Mouse (Mus musculus) lung, embryonic 15.5 days (tissue): ENCODE results near the gene Saa3. TPM values are rescaled to one million over a fixed set of nuclear protein-coding genes. Genes with fewer than 3 reads are reported as not detected.
"Not testable (repeated sequence)": the region's sequence is repeated elsewhere in the genome, so short reads cannot be mapped to it uniquely, and the experiment has no call there.

Experiments
- ATAC-seq: fragments of 200-750 bp; cut with Nextera tagmentation; 2 replicates; pipeline ENCODE4 v1.8.0; 2017; ENCODE audit warnings: moderate number of reproducible peaks, borderline replicate concordance; ENCODE audit not compliant: low FRiP score, low TSS enrichment; ENCODE audit errors: extremely low read depth
- H3K27ac ChIP-seq: fragments of 300-500 bp; sonication (generic); 2 replicates; pipeline ENCODE4 v1.5.1; 2015; ENCODE audit warnings: moderate library complexity, mild to moderate bottlenecking, inconsistent platforms
- H3K27me3 ChIP-seq: fragments of 300-500 bp; sonication (generic); 2 replicates; pipeline ENCODE4 v1.6.1; 2015; ENCODE audit warnings: inconsistent platforms
- H3K36me3 ChIP-seq: fragments of 300-500 bp; sonication (generic); 2 replicates; pipeline ENCODE4 v1.6.1; 2015; ENCODE audit warnings: inconsistent platforms
- H3K4me1 ChIP-seq: fragments of 300-500 bp; sonication (generic); 2 replicates; pipeline ENCODE4 v1.6.1; 2015; ENCODE audit warnings: inconsistent platforms
- H3K4me2 ChIP-seq: fragments of 300-500 bp; sonication (generic); 2 replicates; pipeline ENCODE4 v1.6.1; 2015; ENCODE audit warnings: inconsistent platforms, mild to moderate bottlenecking, moderate library complexity
- H3K4me3 ChIP-seq: fragments of 300-500 bp; sonication (generic); 2 replicates; pipeline ENCODE4 v1.5.1; 2015; ENCODE audit warnings: mild to moderate bottlenecking, inconsistent platforms
- H3K9ac ChIP-seq: fragments of 300-500 bp; sonication (generic); 2 replicates; pipeline ENCODE4 v1.6.1; 2015; ENCODE audit warnings: inconsistent platforms
- H3K9me3 ChIP-seq: fragments of 300-500 bp; sonication (generic); 2 replicates; pipeline ENCODE4 v1.6.1; 2016; ENCODE audit warnings: inconsistent platforms
- WGBS: fragments of 180-500 bp; shearing (Covaris S2); methylation state at CpG from one replicate; pipeline ENCODE4 v1.1.7; 2015; 5-methylcytosine and 5-hydroxymethylcytosine counted together
- polyA plus RNA-seq: library from polyadenylated mRNA; unstranded; fragments of >200 nt; fragmentation: Nextera tagmentation; extraction: Ambion mirVana; gene quantifications from 2 replicates; pipeline ENCODE4 v1.2.1, GENCODE M21; 2015

Saa3 gene
- 0.16 and 0.40 TPM in 2 replicates for polyA plus RNA-seq

DNA sequence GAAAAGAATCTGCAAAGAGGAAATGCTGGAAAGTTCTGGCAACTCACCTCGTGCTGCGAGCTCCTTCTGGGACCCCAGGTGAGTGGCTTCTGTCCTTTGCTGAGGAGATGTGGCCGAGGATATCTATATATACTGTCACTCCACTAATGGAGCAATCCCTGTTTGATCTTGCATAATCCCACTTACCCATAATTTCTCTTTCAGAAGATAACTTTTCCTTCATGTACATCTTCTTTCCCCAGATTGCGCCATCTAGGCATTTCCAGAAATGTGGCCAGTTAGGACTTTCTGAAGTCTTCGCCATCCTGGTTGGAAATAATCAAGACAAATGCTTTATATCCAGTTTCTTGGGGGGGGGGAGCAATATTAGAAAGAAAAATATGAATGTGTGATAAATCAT, at the start of gene Saa3:
Gene Saa3 (minus strand): TSS at position 101 of the 400 bp plus-strand sequence.
- H3K27me3 ChIP-seq = peaks cover 22% of the 10 kb centered on the region; the same call in 1 of the 2 replicates
- no peak within 1 kb of the TSS for H3K27ac ChIP-seq
- H3K9ac ChIP-seq = 0 out of 2 replicates have a peak within 1 kb of the TSS, but pooled peaks have one; percentile 2
- H3K4me1 ChIP-seq = peaks cover 36% of the 10 kb centered on the region
- no peak for ATAC-seq
- 76% methylated on average over 5 of the region's 5 CpGs for WGBS
- H3K9me3 ChIP-seq = no peaks in the 10 kb centered on the region
- no peaks in the 10 kb centered on the region for H3K36me3 ChIP-seq
- no peak within 1 kb of the TSS for H3K4me2 ChIP-seq
- H3K4me3 ChIP-seq = no peak within 1 kb of the TSS

DNA sequence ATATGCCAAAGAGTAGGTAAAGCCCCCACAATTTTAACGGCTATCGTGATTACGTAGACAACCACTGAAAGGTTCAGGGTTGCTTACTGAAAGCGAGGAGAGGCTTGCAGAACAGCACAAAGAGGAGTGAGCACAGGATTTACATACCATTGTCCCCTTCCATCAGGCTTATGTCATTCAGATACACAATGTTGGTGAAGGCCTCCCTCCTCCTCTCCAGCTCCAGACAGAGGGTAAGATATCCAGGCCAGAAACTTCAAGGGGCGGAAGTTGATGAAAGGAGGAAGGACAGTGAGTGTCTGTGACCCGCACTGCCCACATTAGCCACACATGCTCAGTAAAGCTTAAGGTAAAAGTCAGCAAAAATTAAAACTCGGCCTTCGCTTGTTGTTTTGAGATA, 49.2 kb upstream of the Saa3 start:
- Histone ChIP-seq H3K27me3 (no peaks in the 10 kb centered on the region), H3K4me3 (no peak overlapping the region), H3K4me2 (no peak overlapping the region), H3K9ac (no peak overlapping the region), H3K4me1 (peaks cover 7% of the 10 kb centered on the region; the same call in 1 of the 2 replicates), H3K27ac (no peak overlapping the region), H3K9me3 (no peaks in the 10 kb centered on the region), H3K36me3 (peaks cover 55% of the 10 kb centered on the region)
- ATAC-seq = no peak
- WGBS = 92% methylated on average over 8 of the region's 8 CpGs

DNA sequence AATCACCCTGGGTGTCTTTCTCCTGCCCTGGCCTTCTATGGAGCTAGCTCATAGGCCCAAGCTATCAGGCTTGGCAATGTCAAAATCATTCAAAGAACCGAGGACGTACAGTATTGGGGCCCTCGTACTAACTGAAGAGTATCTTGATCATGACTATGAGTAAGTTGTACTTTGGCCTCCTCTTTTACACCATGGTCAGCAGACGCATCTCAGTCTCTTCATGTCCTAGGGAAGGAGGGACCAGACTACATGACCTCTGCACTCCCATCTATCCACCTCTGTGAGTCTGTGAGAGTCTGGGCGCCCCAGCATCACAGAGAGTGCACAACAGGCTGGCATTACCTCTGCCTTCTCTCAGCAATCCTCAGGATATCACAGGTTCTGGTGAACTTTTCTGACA, 47.1 kb upstream of the Saa3 start:
- Histone ChIP-seq H3K4me3 (no peak overlapping the region), H3K4me1 (no peaks in the 10 kb centered on the region), H3K27ac (no peak overlapping the region), H3K9me3 (no peaks in the 10 kb centered on the region), H3K36me3 (peaks cover 44% of the 10 kb centered on the region), H3K27me3 (no peaks in the 10 kb centered on the region), H3K9ac (no peak overlapping the region), H3K4me2 (no peak overlapping the region)
- no peak for ATAC-seq
- WGBS = 96% methylated on average over 5 of the region's 5 CpGs

DNA sequence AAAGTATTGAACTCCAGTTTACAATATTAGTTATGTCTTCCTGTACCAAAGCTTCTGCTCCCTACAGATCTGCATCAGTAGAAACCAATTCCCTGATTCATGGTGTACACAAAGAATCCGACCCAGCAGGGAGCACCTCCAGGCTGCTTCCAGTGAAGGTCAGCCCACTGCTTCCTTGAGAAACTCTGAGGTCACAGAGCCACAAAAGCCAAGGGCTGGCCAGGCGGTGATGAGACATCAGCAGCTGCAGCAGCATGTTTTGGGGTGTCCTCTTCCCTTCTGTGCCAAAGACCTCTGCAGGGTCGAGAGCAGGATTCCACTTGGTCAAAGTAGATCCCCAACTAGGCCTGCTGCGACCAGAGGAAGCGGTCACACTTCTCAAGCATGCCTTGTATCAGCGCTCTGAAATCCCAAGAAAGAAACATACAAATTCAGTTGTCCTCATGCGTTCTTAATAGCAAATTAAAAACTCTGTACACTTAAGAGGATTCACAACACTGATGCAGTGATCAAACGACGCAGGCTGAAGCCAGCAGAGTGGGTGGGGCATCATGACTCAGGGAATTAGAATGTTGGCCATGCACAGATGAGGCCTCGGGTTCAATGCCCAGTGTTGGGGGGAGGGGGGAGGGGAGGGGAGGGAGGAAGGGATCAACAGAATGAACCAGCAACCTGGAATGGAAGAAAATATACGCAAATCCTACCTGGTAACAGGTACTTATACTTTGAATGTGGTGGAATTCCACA, 45.7 kb upstream of the Saa3 start:
- 75% methylated on average over 11 of the region's 11 CpGs for WGBS
- no peak overlapping the region for H3K9ac ChIP-seq
- H3K36me3 ChIP-seq = peaks cover 44% of the 10 kb centered on the region
- H3K4me2 ChIP-seq = no peak overlapping the region
- no peak for ATAC-seq
- H3K4me3 ChIP-seq = no peak overlapping the region
- no peaks in the 10 kb centered on the region for H3K4me1 ChIP-seq
- H3K27me3 ChIP-seq = no peaks in the 10 kb centered on the region
- H3K27ac ChIP-seq = no peak overlapping the region
- no peaks in the 10 kb centered on the region for H3K9me3 ChIP-seq

DNA sequence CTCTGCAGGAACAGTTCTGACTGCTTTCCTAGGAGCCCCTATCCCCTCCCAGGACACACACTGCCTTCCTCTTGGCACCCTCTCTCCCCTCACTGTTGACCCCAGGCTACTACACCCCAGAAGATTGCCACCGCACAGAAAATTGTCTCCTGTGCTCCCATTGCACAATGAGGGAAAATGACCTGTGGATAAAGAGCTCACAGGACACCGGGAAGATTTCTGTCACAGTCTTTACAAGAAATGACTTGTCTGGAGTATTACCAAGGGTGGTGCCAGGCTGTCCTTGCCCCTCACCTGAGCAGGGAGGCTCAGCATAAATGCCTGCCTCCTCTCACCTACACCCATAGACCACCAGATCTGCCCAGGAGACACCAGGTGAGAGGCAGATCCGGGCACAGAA, 36.0 kb upstream of the Saa3 start, which contains the start of gene Saa2:
Gene Saa2 (plus strand): TSS at position 301 of the 400 bp plus-strand sequence.
- Histone ChIP-seq H3K27me3 (no peaks in the 10 kb centered on the region), H3K4me1 (0 out of 2 replicates have a peak, but pooled peaks cover 4% of the 10 kb centered on the region), H3K4me2 (no peak within 1 kb of the TSS), H3K9me3 (no peaks in the 10 kb centered on the region), H3K9ac (no peak within 1 kb of the TSS), H3K36me3 (no peaks in the 10 kb centered on the region), H3K4me3 (no peak within 1 kb of the TSS), H3K27ac (no peak within 1 kb of the TSS)
- ATAC-seq = no peak
- WGBS = 61% methylated on average over 3 of the region's 3 CpGs

DNA sequence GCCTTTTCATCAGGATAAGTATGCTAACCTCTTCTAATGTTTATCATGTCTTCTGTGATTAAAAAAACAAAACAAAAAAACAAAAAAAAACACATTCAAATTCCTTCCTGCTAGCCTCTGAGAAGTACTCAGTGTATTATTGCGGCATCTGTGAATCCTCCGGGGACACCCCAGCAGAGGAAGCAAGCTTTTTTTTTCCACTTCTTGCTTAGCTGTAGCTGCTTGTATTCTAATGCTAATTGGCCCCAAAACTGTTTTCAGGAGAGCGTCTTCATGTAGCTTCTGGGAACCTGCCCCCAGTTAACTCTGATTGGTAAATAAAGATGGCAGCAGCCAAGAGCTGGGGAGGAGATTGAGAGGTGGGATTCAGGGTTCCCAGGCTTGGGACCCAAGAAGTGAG, 33.0 kb upstream of the Saa3 start:
- no peak overlapping the region for H3K9ac ChIP-seq
- no peaks in the 10 kb centered on the region for H3K9me3 ChIP-seq
- ATAC-seq = no peak
- H3K36me3 ChIP-seq = no peaks in the 10 kb centered on the region
- no peaks in the 10 kb centered on the region for H3K27me3 ChIP-seq
- no peak overlapping the region for H3K4me2 ChIP-seq
- H3K4me1 ChIP-seq = 0 out of 2 replicates have a peak, but pooled peaks cover 4% of the 10 kb centered on the region
- WGBS = 58% methylated on average over 3 of the region's 3 CpGs
- no peak overlapping the region for H3K4me3 ChIP-seq
- H3K27ac ChIP-seq = no peak overlapping the region

DNA sequence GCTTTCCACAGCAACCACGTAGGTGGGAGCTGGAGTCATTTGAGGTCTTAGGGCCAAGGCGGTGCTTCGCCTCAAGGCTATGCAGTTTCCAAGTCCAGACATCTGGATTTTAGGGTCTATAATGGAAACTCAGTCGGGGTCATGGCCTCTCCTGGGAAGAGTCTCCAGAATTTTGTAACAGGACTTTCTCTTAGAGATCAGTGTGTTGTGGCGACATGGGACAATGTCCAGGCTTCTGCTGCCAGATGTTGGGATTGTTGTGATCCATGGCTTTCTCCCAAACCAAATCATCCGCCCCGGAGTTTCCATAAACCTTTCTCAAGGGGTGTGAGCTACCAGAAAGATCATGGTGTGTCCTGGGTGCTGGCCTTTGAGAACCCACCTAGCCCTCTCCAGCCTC, 30.9 kb upstream of the Saa3 start:
- Histone ChIP-seq H3K27ac (no peak overlapping the region), H3K4me1 (0 out of 2 replicates have a peak, but pooled peaks cover 4% of the 10 kb centered on the region), H3K4me3 (no peak overlapping the region), H3K27me3 (no peaks in the 10 kb centered on the region), H3K9me3 (no peaks in the 10 kb centered on the region), H3K9ac (no peak overlapping the region), H3K4me2 (no peak overlapping the region), H3K36me3 (no peaks in the 10 kb centered on the region)
- 81% methylated on average over 7 of the region's 7 CpGs for WGBS
- no peak for ATAC-seq

DNA sequence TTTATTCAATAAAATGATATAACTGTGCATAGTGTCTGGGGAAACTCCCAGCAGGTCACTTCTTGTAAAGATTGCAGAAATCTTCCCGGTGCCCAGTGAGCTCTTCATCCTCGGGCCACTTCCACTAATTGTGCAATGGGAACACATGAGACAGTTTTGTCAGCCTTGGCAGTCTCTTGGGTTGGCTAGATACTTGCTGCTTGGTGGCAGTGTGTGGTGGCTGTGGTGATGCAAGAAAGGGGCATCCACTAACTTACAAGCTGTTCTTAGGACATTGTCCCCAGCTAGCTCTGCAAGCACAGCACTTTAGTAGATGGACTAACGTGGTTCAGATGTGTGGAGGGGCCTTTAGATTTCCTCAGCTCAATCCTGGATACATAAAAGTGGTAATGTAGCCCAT, 30.3 kb upstream of the Saa3 start:
- 80% methylated on average over 3 of the region's 3 CpGs for WGBS
- no peaks in the 10 kb centered on the region for H3K27me3 ChIP-seq
- H3K4me1 ChIP-seq = 0 out of 2 replicates have a peak, but pooled peaks cover 4% of the 10 kb centered on the region
- no peak overlapping the region for H3K4me2 ChIP-seq
- no peaks in the 10 kb centered on the region for H3K9me3 ChIP-seq
- H3K27ac ChIP-seq = no peak overlapping the region
- ATAC-seq = no peak
- no peak overlapping the region for H3K4me3 ChIP-seq
- no peaks in the 10 kb centered on the region for H3K36me3 ChIP-seq
- no peak overlapping the region for H3K9ac ChIP-seq

DNA sequence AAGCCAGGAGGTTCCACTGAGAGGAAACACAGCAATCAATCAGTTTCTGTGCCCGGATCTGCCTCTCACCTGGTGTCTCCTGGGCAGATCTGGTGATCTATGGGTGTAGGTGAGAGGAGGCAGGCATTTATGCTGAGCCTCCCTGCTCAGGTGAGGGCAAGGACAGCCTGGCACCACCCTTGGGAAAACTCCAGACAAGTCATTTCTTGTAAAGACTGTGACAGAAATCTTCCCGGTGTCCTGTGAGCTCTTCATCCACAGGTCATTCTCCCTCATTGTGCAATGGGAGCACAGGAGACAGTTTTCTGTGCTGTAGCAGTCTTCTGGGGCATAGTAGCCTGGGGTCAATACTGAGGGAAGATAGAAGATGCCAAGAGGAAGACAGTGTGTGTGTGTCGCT, 27.4 kb upstream of the Saa3 start, which contains the start of gene Saa1:
Gene Saa1 (minus strand): TSS at position 101 of the 400 bp plus-strand sequence.
- not testable (repeated sequence) for H3K4me3 ChIP-seq, H3K27me3 ChIP-seq, H3K27ac ChIP-seq, H3K36me3 ChIP-seq, H3K4me2 ChIP-seq, ATAC-seq, H3K9me3 ChIP-seq, H3K4me1 ChIP-seq, H3K9ac ChIP-seq
- 48% methylated on average over 3 of the region's 3 CpGs for WGBS

DNA sequence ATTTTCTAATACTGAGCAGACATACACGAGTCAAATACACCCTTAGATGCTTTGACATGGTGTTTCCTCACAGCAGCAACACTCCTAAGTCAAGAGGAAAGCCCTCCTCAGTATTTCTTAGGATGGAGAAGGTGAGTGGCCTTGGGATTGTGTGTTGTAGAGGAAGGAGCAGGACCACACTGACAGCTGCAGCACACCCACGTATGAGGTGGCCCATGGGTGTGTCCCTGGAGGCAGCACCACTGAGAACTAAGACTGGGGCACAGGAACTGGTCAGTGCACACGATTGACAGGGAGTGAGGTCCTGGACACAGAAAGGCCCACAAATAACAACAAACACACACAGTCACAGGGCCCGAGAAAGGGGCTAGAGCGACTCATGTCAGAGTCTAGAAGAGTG, 24.5 kb upstream of the Saa3 start:
- not testable (repeated sequence) for H3K27me3 ChIP-seq, H3K27ac ChIP-seq, H3K36me3 ChIP-seq, H3K4me1 ChIP-seq, H3K4me3 ChIP-seq, ATAC-seq, H3K4me2 ChIP-seq, H3K9me3 ChIP-seq, H3K9ac ChIP-seq
- WGBS = 65% methylated on average over 5 of the region's 5 CpGs

DNA sequence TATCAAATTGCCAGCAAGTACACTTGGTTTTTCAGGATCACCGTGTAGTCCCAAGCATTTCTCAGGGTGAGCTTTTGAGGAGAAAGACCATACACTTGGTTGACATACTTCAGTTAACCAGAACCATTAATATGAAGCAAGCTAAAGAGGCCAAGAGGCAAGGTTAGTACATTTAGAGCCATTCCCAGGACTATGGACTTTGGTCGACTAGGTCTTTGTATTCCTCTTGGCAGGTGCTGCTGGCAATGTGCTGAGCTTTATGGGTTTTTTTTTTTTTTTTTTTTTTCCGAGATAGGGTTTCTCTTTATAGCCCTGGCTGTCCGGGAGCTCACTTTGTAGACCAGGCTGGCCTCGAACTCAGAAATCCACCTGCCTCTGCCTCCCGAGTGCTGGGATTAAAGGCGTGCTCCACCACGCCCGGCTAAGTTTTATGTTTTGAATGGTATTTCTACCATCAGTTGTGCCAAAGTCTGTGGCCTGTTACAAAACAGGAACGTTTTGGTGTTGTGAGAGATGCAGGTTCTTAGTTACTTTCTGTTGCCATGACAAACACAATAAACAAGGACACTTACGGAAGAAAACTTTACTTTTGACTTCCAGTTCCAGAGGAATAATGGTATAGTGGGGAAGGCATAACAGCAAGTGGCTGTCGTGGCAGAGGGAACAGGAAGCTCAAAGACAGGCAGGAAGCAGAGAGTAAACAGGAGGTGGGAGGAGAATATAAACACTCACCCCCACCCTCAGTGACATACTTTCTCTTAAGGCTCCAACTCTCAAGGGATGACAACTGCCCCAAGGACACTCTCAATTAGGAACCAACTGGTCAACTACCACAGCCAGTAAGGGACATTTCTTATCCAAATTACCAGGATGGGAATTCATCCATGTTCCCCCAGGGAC, 23.3 kb upstream of the Saa3 start:
- 74% methylated on average over 12 of the region's 12 CpGs for WGBS
- H3K36me3 ChIP-seq = no peaks in the 10 kb centered on the region
- H3K27ac ChIP-seq = no peak overlapping the region
- no peaks in the 10 kb centered on the region for H3K27me3 ChIP-seq
- H3K4me1 ChIP-seq = no peaks in the 10 kb centered on the region
- no peak overlapping the region for H3K4me3 ChIP-seq
- no peaks in the 10 kb centered on the region for H3K9me3 ChIP-seq
- no peak for ATAC-seq
- no peak overlapping the region for H3K9ac ChIP-seq
- no peak overlapping the region for H3K4me2 ChIP-seq

DNA sequence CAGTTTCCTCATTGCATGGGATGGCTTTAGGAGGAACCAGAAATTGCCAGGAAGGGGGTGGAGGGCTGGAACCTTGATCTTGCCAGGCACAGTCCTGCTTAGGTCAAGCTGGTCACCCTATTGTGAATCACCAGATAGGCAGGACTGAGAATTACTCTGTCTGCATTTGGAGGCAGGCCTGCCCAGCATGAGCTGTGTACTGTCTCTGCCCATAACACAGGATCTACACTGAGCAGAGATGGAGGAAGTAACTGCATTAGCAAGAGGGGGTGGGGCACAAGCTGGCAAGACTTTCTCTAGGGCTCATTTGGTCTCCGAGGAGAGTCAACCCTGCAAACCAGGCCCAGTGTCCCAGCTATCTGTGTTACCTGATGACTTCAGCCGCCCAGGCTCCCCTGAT, 19.5 kb upstream of the Saa3 start:
- no peaks in the 10 kb centered on the region for H3K36me3 ChIP-seq
- no peaks in the 10 kb centered on the region for H3K27me3 ChIP-seq
- H3K27ac ChIP-seq = no peak overlapping the region
- H3K4me1 ChIP-seq = no peaks in the 10 kb centered on the region
- no peak overlapping the region for H3K9ac ChIP-seq
- no peak overlapping the region for H3K4me2 ChIP-seq
- H3K4me3 ChIP-seq = no peak overlapping the region
- 71% methylated on average over 2 of the region's 2 CpGs for WGBS
- no peak for ATAC-seq
- H3K9me3 ChIP-seq = no peaks in the 10 kb centered on the region
